Mouse (Mus musculus) frontal cortex, postnatal 25 days (tissue): ENCODE measurements around the gene Barx1.

Source experiments
- DNase-seq, 2 experiments: peaks; one replicate each; pipeline ENCODE4 v3.0.0; 2022; ENCODE audit warnings: low spot score in 2 of 2

The Barx1 gene

DNA sequence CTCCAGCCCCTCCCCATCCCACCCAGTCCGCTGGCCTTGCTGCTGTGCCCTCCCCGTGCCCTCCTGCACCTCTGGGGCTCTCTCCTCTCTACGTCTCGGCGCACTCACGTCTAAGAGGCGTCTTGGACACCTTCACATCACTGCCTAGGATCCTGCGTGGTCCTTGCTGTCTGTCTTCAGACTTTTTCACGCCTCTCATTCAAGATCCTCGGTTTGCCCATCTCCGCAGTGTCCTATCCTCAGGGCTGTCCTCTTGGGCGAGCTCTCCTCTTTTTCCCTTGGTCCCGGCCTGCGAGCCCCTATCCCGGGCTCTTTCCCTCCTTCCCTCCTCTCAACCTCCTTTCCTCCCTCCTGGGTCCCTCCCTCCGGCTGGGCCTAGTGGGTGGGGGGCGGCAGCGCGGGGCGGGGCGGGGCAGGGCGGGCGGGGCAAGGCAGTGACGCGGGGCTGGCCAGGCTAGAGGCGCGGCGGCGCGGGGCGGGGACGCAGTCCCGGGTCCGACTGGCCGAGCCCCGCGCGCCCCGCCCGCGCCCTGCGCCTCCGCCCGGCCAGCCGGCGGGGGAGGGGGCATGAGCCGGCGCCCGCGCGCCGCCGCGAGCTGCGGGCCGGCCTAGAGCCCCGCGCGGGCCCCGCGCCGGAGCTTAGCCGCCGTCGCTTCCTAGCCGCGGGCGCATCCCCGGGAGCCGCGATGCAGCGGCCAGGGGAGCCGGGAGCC lies at the start of gene Barx1:
TSS of gene Barx1 (plus strand) at position 568 of the 713 bp plus-strand sequence.
- no peak for DNase-seq

DNA sequence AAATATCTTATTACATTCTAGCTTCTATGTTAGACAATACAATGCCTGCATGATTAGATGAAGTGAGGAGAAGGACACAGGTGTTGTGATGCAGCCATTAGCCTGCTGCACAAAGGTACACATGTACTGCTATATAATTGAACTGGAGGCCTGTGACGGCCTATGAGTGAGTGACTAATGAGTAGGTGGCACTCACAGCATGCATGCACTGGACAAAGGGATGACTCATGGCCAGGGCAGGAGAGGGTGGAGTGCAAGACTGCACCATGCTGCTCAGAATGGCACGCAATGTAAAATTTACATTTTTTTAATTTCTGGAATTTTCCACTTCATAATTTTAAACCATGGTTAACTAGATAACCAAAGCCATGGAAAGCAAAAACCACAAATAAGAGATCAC lies 48.3 kb upstream of the Barx1 start:
- no peak for DNase-seq

DNA sequence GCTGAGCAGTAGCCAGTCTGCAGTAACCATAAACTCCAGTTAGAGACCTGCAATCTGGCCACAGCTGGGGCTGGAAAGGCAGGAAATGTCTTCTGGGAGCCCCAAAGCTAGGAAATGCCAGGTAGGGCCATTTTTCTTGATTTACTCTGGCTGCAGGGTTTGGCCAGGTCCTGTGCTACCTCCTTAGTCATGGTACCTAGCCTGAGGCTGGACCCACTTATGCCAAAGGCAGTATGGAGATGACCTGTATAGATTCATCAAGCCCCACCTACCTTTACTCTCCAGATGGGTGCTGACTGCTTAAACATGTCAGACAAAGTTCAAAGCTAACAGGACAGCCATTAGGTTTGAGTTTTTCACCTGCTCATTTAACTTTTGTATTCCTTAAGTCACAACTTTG lies 45.0 kb upstream of the Barx1 start:
- DNase-seq: no peak

DNA sequence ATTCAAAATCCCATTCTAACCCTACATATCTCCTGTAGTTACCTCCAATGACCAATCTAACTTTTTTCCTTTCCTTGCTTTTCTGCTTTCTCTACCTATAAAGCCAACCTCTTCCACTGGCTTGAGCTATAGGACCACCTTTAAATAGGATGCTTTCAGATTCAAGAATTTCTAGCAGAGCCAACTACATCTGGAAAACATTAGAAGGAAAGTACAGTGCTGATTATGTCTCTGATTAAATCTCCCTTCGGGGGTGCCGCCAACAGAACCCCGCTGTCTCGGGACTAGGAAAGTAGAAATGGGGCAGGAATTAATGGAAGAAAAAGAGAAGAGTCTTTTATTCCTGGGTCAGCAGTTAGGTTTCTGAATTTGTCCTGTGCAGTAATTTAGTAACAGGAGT lies 43.9 kb upstream of the Barx1 start:
- no peak for DNase-seq

DNA sequence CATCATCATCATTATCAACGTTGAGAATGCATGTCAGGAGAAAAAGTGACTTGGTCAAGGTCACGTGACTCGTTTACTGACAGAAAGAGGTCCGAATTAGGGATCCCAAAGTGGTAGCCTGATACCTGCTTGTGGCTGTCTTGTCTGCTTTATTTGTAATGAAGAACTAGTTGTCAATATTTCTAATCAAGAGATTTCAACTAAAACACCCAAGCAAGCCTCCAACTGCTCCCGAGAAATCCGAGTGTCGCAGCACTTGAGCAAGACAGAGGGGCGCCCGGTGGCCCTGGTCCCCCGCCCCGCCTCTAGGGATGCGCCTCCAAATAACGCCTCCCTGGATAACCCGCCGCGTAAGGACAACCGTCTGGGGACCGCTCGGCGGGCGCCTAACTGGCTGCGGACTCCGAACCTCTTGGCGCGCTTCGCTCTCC lies 37.8 kb upstream of the Barx1 start:
- DNase-seq: no peak

DNA sequence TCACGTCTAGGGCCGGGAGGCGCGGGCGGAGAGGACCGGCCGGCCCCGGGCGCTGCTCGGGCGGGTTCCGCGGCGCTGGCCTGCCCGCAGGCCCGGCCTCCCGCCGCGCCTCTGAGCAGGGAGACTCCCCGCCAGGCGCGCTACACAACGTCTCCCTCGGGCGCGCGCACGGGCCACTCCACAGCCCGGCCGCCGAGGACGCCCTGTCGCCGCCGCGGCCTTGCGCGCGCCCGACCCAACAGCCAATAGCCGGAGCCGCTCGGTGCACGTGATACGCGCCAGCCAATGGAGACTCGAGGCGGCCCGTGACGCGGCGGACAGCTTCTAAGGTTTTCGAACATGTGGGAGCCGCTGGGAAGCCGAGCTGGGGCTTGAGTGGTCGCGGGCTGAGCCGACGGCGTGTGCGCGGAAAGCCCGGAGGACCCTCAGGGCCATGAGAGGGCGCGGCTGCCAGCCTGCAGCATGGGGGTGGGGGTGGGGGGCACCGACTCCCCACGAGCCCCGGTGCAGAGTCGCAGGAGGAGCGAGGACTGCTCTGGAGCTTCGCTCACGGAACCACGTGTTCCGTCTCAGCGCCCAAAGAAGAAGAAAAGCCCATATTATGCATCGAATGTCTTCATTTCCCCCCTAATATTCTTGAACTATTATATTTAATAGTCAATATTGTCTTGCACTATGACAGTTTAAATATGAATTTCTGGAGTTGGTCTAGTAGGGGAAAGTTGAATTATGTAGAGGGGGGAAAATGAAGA lies 37.2 kb upstream of the Barx1 start, which contains the start of gene Ptpdc1:
TSS of gene Ptpdc1 (minus strand) at position 232 of the 752 bp plus-strand sequence.
- DNase-seq: peak; percentile 95

DNA sequence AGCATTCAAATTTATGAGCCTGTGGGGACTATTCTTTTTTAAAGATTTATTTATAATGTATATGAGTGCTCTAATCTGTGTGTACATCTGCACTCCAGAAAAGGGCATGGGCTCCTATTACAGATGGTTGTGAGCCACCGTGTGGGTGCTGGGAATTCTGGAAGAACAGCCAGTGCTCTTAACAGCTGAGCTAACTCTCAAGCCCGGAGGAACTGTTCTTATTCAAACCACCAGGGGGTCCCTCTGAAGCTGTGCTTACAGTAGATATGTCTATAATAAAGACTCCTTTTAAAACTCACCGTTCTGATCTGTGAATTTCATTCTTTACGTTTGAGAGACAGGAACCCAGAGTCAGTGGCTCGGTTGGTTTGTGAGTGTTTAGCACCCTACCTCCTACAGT lies 31.1 kb upstream of the Barx1 start:
- DNase-seq: no peak

DNA sequence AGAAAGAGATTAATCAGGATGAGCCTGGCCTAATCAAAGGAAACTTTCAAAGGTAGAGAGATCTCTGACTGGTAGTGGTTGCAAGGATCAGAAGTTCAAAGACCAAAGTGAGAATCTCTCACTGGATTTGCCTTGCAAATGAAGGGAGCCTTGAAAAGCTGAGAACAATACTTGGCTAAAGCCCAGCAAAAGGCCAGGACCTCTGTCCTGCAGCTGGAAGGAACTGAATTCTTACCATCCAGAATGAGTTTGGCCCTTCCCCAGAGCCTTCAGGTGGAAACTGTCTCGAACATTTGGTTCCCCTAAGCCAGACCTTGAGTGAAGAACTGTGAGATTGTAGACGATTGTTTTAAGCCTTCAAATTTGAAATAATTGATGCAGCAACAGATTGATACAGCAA lies 25.1 kb upstream of the Barx1 start:
- DNase-seq: no peak

DNA sequence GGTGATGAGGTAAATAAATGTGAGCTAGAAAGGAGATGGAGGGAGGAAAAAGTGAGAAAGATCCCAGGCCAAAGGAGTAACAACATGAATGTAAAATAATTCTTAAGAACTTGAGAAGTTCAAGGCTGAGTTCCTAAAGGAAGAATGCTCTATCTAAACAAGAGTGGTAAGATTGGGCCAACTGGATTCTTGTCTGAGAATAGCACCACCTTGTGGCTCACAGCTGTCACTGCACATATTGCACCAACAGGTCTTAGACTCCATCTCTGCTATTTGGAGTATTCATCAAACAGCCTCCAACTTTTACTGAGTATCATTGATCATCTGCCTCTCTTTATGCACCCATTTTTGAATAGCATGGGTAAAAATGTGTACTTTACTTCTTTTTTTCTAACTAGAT lies 23.2 kb upstream of the Barx1 start:
- peak in 1 of 2 experiments; percentile 37 for DNase-seq

DNA sequence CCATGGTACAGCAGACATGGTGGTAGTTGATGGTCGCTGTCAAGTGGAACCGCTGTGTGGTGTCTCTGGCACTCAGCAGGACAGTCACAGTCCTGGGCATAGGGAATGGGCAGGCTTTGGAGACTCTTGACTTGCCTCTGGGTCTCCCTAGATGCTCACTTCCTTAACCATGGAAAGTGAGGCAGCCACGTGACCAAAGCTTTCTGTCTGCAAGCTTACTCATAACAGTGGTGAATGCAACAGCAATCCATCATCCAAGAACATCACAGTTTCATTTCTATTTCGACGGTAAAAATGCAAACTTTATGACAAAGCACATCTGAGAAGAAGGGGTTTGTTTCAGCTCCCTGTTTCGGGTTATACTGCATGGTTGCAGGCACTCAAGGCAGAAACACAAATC lies 19.7 kb upstream of the Barx1 start:
- DNase-seq: no peak

DNA sequence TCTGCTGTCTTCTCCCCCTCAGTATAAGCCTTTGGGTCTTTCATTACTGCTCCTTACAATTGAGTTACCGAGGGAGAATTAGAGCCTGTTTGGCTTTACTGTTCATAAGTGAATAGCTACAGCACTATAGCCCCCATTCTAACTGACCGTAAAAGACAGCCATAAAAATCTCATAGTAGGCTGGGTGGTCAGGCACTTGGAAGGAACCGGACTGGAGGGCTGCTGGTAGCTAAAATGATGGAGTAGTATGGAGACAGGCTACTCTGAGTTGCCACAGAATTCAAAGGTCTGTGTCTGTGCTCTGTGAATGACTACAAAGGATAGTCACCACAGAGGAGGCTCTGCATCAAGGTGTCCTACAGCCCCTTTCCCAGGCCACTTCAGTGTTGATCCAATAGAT lies 18.8 kb upstream of the Barx1 start:
- DNase-seq: no peak

DNA sequence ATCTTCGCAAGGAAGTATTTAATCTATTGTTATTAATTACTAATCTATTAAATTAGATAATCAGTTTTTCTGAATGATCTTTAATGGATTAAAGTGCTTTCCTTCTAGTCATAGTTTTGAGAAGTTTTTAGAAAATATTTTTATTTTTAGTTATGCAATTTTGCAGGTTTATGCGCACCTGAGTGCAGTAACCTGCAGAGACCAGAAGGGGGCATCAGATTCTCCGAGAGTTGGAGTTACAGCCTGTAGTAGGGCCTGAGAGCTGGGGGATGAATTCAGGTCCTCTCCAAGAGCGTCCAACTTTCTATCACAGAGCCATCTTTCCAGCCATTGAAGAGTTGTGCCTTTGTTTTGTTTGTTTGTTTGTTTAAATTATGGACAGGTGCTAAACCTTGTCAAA lies 16.1 kb upstream of the Barx1 start:
- DNase-seq: no peak

DNA sequence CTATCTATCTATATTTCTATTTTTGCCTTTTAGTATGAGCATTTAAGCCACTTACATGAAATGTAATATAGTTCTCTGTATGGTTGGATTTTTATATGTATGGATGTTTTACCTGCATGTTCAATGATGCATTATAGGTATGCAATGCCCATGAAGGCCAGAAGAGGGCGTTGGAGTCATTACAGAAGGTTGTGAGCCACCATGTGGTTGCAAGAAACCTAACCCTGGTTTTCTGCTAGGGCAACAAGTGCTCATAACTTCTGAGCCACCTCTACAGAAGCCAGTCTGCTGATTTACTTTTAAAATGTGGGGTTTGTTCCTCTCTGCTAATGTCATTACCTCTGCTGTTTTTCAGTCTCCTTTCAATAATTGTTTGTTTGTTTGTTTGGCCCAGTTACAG lies 12.2 kb upstream of the Barx1 start:
- DNase-seq: no peak

DNA sequence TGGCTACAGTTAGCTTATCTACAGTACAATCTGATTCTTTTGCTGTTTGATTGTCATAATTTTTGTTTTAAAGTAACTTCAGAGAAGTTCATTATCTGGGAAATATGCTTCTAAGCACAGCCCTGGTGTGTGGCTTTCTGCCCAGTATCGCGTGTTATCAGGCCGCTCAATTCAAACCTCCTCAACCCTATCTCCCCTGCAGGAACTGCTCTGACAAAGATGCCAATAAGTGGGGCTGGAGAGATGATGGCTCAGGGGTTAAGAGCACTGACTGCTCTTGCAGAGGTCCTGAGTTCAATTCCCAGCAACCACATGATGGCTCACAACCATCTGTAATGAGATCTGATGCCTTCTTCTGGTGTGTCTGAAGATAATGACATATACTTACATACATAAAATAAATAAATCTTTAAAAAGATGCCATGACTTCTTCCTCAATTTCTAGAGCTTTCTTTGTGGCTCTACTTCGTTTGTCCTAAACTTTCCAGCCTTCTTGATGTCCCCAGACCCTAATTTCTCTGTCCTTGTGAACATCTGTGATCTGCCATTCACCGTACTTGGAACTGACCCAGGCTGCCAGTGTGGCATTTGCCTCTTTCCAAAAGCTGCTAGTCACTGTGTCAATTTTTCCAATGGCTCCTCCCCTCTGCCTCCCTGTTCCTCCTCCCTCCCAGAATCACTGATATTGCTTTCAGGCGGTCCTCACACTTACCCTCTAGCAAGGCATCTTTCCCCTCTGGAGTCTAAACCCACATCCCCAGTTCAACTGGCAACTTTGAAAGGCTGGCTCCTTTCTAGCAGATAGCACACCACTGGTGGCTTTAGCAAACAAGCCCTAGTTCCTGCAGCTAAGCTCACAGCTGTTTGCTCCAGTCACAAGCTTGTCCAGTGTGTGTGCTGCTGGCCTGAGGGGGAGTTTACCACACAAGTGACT lies 11.4 kb upstream of the Barx1 start:
- no peak for DNase-seq

DNA sequence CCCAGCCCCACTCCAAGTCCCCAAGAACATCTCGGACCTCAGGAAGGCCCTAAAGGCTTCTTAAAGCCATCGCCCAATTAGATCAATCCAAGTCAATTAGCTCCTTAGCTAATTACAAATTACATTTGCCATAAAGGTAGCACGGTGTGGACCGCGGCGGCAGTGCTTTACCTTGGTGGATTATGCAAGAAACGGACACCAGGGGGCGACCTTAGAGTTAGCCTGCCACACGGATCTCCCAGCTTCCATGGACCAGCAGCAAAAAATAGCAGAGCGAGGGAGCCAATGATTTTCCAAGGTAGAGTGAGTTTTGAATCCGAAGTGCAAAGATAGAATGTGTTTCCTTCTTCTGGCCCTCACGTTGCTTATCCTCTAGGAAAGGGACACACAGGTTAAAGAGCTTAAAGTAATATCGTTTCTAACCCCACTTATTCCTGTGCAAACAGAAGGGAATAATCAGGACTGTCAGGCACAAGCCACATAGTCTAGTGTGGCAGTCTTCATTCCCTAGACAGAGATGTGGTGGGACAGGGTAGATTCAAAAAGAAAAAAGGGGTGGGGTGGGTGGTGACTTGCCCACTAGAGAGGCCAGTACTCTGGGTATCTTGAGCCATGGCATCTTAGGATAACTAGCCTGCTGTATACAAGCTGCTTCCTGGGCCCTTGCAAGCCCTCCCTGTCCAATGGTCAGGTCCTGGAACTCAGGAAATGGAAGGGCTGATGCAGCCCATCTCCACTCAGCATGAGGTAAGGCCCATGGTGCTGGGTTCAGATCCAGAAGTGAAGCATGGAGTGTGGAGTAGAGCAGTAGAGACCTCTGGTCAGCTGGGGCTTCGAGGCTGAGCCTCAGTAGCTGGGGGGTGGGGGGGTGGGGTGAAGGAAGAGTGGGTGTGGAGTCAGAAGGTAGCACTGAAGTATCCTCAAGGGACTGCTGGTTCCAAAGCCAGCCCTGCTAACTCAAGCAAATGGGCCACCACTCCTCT lies 8.7 kb upstream of the Barx1 start:
- peak; percentile 66 to 68 for DNase-seq

DNA sequence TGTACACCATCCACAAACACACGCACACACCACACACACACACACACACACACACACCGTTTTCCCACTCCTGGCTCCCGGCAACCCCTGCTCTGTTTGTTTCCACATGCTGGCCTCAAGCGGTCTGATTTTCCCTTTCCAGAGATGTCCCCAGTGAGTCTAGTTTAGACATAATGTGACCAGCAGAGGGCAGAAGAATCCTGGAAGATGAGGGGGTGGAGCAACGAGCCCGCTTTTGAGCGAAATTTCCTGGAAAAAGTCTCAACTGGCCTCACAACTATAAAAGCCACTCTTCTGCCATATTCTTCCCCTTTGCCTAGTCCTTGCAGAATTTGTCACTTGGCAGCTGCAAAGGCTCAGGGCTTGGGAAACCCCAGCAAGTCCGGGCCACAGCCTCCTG lies 7.2 kb upstream of the Barx1 start:
- DNase-seq: peak in 1 of 2 experiments; percentile 36

DNA sequence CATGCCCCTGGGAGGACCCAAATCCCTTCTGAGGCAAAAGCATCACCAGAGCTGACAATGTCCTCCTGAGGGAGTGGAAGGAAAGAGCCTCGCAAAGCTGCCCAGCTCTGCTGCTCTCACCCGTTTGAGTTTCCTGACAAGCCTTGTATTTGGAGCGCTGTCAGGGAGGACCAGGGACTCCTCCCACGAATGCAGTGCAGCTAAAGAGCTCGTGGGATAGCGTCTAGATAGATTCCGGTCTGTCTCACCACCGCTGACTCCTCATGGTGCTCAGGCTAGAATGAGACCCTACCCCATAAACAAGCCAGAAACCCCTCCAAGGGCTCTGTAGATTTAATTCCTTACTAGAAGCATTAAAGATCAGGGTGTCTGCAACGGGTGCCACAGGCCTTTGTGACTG lies 5.0 kb upstream of the Barx1 start:
- DNase-seq: no peak

DNA sequence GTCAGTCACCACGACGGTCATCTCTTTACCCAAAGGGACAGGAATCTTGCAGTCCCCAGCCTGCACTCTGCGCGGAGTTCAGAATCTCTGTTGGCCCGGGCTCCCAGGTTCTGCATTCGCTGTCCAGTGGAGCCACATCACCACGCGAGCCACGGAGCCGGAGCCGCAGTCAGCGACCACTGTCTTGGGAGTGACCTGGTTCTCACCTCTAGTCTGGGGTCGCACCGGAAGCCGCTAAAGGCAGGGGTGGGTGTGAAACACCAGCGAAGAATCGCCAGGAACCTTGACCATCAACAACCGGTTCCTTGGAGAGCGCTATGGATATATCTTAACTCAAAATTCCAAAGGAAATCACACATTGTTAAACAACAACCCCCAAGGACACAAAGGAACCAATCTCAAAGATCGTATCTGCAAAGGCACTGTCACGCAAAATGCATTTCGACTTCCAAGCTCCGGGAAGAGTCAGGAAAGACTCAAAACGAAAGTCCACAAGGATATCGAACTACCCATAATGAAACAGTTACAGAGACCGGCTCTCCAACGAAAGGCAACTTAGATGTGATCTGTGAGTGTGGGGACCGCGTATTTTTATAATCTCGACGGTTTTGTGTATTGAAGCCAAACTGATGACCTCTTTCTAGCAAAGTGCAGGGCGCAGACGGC lies 4.1 kb upstream of the Barx1 start:
- no peak for DNase-seq

DNA sequence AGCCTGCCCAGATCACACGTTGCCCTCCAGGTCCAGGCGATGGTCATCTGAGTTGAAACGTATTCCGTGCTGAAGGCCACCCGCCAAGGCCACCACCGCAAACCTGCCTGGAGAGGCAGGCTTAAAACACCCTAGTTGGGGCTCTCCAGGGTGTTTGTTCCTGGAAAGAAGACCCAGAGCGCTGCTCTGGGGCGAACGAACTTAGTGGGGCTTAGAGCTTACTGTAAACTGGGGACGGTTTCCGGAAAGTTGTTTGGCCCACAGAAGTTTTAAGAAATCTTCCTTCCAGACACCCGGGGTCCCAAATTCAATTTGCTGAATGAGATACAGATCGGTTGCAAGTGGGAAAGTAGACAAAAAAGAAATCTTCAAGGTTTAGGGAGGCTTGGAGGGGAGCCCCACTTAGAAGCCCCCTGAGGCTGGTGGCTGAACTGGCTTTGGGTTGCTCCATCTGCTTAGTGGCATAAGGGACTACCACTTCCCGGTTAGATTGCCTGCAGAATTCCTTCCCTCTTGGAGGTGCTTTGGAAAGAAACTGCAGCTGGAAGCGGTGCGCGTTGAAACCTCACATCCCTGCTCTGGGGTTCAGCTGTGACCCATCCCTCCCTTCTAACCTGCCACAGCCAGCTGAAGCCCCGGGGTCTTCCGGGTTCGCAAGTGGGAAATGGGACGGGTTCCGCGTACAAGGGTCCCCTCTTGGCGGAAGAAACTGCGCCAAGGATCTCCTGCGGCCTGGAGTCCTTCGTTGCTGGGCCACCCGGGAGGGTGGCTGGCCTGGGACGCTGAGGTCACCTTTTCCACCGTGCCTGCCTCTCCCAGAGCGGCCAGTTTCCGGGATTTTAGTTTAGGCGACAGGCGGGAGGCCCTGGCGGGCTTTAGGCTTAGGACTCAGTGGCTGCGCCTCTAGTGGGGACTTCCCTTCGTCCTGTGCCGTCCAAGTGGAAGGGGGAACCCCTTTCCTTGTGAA lies 3.3 kb upstream of the Barx1 start:
- DNase-seq: no peak
